Mouse (Mus musculus): Measurements from ENCODE around the gene Steap2.

GRCm38 (mm10) chr5:5692167-5692738 lies 2.1 kb downstream of the Steap2 start:
- TF ChIP-seq CTCF (IDR thresholded peaks at IDR 0.05; ENCODE audit: low read depth, low read length) (no peak), POLR2A (IDR thresholded peaks at IDR 0.05; ENCODE audit: insufficient read depth, low read length) (no peak)
